Mouse (Mus musculus) ES-E14 (cell line): ENCODE measurements around the gene Arpc3.

Source experiments
- HCFC1 ChIP-seq: IDR thresholded peaks from 2 replicates; pipeline ENCODE4 v1.6.1; 2012; ENCODE audit warnings: low read length, inconsistent platforms, borderline replicate concordance; ENCODE audit not compliant: insufficient read depth
- MAFK ChIP-seq: IDR thresholded peaks from 2 replicates; pipeline ENCODE4 v1.6.1; 2014; ENCODE audit warnings: mild to moderate bottlenecking, low read depth, low read length, inconsistent platforms; ENCODE audit not compliant: insufficient read depth
- ZC3H11A ChIP-seq: IDR thresholded peaks from 2 replicates; pipeline ENCODE4 v1.6.1; 2012; ENCODE audit warnings: low read depth, mild to moderate bottlenecking, inconsistent platforms, low read length, borderline replicate concordance

DNA sequence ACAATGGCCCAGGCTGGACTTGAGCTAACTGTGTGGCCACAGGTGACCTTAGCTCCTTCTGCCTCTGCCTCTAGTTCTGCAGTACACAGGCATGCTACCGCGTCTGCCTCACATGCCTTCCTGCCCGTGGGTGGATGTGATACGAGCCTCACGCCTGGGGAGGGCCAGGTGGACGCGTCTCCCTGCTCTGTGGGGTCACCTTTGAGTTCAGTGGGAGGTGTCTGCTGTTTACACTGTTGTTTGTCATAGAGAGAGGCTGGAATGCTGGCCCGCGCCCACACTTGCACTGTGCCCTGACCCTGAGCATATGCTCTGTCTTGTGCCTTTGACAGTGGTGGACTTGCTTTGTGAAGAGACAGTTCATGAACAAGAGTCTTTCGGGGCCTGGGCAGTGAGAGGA lies 13.9 kb downstream of the Arpc3 start:
- TF ChIP-seq HCFC1 (no peak), ZC3H11A (no peak), MAFK (no peak)
